Mouse (Mus musculus) CH12.LX (cell line): Measurements from ENCODE around the gene Setd3. TPM values are rescaled to one million over a fixed set of nuclear protein-coding genes. Genes with fewer than 3 reads are reported as not detected.
A peak's percentile ranks its signal among the peaks of the same experiment; 100 is the strongest.

Source experiments
- DNase-seq: peaks from one replicate; pipeline ENCODE4 v3.0.0-alpha.2; 2013; ENCODE audit errors: extremely low read depth
- H3K27ac ChIP-seq: 2 replicates; pipeline ENCODE4 v1.5.1; 2012; ENCODE audit warnings: low read depth, mild to moderate bottlenecking, control low read depth, moderate library complexity; ENCODE audit not compliant: insufficient read depth
- H3K27me3 ChIP-seq: replicated peaks from 2 replicates; pipeline ENCODE3; 2012; ENCODE audit warnings: inconsistent platforms
- H3K36me3 ChIP-seq, 2 experiments: replicated peaks in 1 of 2; 2 replicates each; pipeline versions ENCODE3 to v1.6.1; 2012; ENCODE audit warnings: inconsistent platforms in 1 of 2, low read length in 1 of 2, mild to moderate bottlenecking in 1 of 2, mixed read lengths in 1 of 2, moderate library complexity in 1 of 2; ENCODE audit not compliant: control insufficient read depth in 1 of 2, insufficient read depth in 1 of 2
- H3K4me1 ChIP-seq, 2 experiments: 2 replicates each; pipeline ENCODE4 v1.6.1; 2012; ENCODE audit warnings: inconsistent platforms in 1 of 2, moderate library complexity in 1 of 2; ENCODE audit not compliant: insufficient read depth in 2 of 2, control insufficient read depth in 1 of 2
- H3K4me2 ChIP-seq: 2 replicates; pipeline ENCODE4 v1.6.1; 2012; ENCODE audit warnings: low read depth, mild to moderate bottlenecking, control low read depth; ENCODE audit not compliant: poor library complexity, insufficient read depth, severe bottlenecking
- H3K4me3 ChIP-seq, 3 experiments: fragments of 150-350 bp in 1 of 3; sonication (generic) in 1 of 3; replicated peaks in 1 of 3; 2 replicates each; pipeline versions ENCODE3 to v1.5.1; 2011 to 2012; ENCODE audit warnings: low read depth in 2 of 3, low read length in 2 of 3, mild to moderate bottlenecking in 2 of 3, moderate library complexity in 2 of 3, control low read depth in 1 of 3, improper control_type of control experiment in 1 of 3, inconsistent platforms in 1 of 3, mixed read lengths in 1 of 3; ENCODE audit not compliant: poor library complexity in 1 of 3
- H3K79me2 ChIP-seq: replicated peaks from 2 replicates; pipeline ENCODE4 v1.6.1; 2012; ENCODE audit warnings: mild to moderate bottlenecking, moderate library complexity; ENCODE audit not compliant: control insufficient read depth, poor library complexity, insufficient read depth, severe bottlenecking; ENCODE audit errors: extremely low read depth
- H3K9ac ChIP-seq: 2 replicates; pipeline ENCODE4 v1.6.1; 2012; ENCODE audit warnings: low read depth, mild to moderate bottlenecking, control low read depth, moderate library complexity; ENCODE audit not compliant: insufficient read depth
- H3K9me3 ChIP-seq: replicated peaks from 2 replicates; pipeline ENCODE3; 2012; ENCODE audit warnings: low read length, inconsistent platforms, mixed read lengths
- CHD2 ChIP-seq: IDR thresholded peaks from 2 replicates; pipeline ENCODE4 v1.6.1; 2011; ENCODE audit warnings: low read length, improper control_type of control experiment
- CTCF ChIP-seq, 2 experiments: IDR thresholded peaks in 1 of 2; conservative IDR thresholded peaks in 1 of 2; 2 replicates each; pipeline ENCODE4 v1.5.1; 2011 to 2012; ENCODE audit warnings: low read depth in 2 of 2, low read length in 2 of 2, improper control_type of control experiment in 1 of 2, inconsistent platforms in 1 of 2, mild to moderate bottlenecking in 1 of 2, moderate library complexity in 1 of 2
- EP300 ChIP-seq: IDR thresholded peaks from 2 replicates; pipeline ENCODE4 v1.6.1; 2011; ENCODE audit warnings: low read length, improper control_type of control experiment
- ETS1 ChIP-seq: conservative IDR thresholded peaks from 2 replicates; pipeline ENCODE4 v1.6.1; 2012; ENCODE audit warnings: low read depth, mild to moderate bottlenecking, inconsistent platforms, low read length, improper control_type of control experiment, moderate library complexity
- IRF4 ChIP-seq: IDR thresholded peaks from 2 replicates; pipeline ENCODE4 v1.6.1; 2014; ENCODE audit warnings: low read depth, mild to moderate bottlenecking, inconsistent platforms, low read length, improper control_type of control experiment
- JUND ChIP-seq: conservative IDR thresholded peaks from 2 replicates; pipeline ENCODE4 v1.6.1; 2011; ENCODE audit warnings: low read depth, low read length, improper control_type of control experiment
- KAT2A ChIP-seq: IDR thresholded peaks from 2 replicates; pipeline ENCODE4 v1.6.1; 2012; ENCODE audit warnings: low read length, improper control_type of control experiment, inconsistent platforms; ENCODE audit not compliant: insufficient replicate concordance
- MAZ ChIP-seq: IDR thresholded peaks from 2 replicates; pipeline ENCODE4 v1.6.1; 2012; ENCODE audit warnings: low read depth, mild to moderate bottlenecking, inconsistent platforms, low read length, improper control_type of control experiment, moderate library complexity
- MYC ChIP-seq: IDR thresholded peaks from 2 replicates; pipeline ENCODE4 v1.6.1; 2011; ENCODE audit warnings: low read depth, mild to moderate bottlenecking, improper control_type of control experiment, low read length
- NELFE ChIP-seq: IDR thresholded peaks from 2 replicates; pipeline ENCODE4 v1.6.1; 2011; ENCODE audit warnings: low read depth, low read length, improper control_type of control experiment
- POLR2A ChIP-seq: IDR thresholded peaks from 2 replicates; pipeline ENCODE4 v1.6.1; 2011; ENCODE audit warnings: low read depth, mild to moderate bottlenecking, improper control_type of control experiment, low read length
- POLR2AphosphoS2 ChIP-seq: IDR thresholded peaks from 2 replicates; pipeline ENCODE4 v1.6.1; 2011; ENCODE audit warnings: low read depth, low read length, improper control_type of control experiment
- RAD21 ChIP-seq: IDR thresholded peaks from 2 replicates; pipeline ENCODE4 v1.6.1; 2011; ENCODE audit warnings: low read depth, mild to moderate bottlenecking, low read length, improper control_type of control experiment, moderate library complexity
- RCOR1 ChIP-seq: conservative IDR thresholded peaks from 2 replicates; pipeline ENCODE4 v1.6.1; 2012; ENCODE audit warnings: low read depth, mild to moderate bottlenecking, inconsistent platforms, low read length, improper control_type of control experiment
- SIN3A ChIP-seq: IDR thresholded peaks from 2 replicates; pipeline ENCODE4 v1.6.1; 2012; ENCODE audit warnings: low read length, improper control_type of control experiment, inconsistent platforms
- SMC3 ChIP-seq: IDR thresholded peaks from 2 replicates; pipeline ENCODE4 v1.6.1; 2011; ENCODE audit warnings: low read depth, low read length, improper control_type of control experiment
- TCF12 ChIP-seq: IDR thresholded peaks from 2 replicates; pipeline ENCODE4 v1.6.1; 2014; ENCODE audit warnings: low read depth, mild to moderate bottlenecking, inconsistent platforms, low read length, improper control_type of control experiment
- ZKSCAN1 ChIP-seq: IDR thresholded peaks from 2 replicates; pipeline ENCODE4 v1.6.1; 2012; ENCODE audit warnings: low read depth, inconsistent platforms, low read length, improper control_type of control experiment, borderline replicate concordance
- dilution Hi-C: fragments of 300-500 bp; cut with MboI; formaldehyde crosslinking; loops from 2 replicates; pipeline ENCODE4 v1.14.3; 2020; ENCODE audit warnings: low sequenced_read_pairs; ENCODE audit not compliant: extremely low pct_unique_long_range_greater_than_20kb, extremely low pct_ligation_motif_present
- in situ Hi-C: fragments of 300-500 bp; cut with MboI; formaldehyde crosslinking; loops from 3 replicates; pipeline ENCODE4 v1.14.3; 2019; ENCODE audit warnings: low sequenced_read_pairs, low pct_ligation_motif_present, low pct_unique_long_range_greater_than_20kb, mixed read lengths
- polyA plus RNA-seq: library from polyadenylated mRNA; unstranded; fragments of >175 nt; gene quantifications from 2 replicates; pipeline ENCODE4 v1.2.1, GENCODE M21; 2012; ENCODE audit warnings: low read depth; ENCODE audit not compliant: insufficient read length
- total RNA-seq, 2 experiments: library from RNA; depleted of rRNA; stranded (reverse); fragments of 300-350 nt in 1 of 2; fragments of >200 nt in 1 of 2; gene quantifications; 2 replicates each; pipeline ENCODE4 v1.2.3; 2012 to 2014

The Setd3 gene
- total and polyA plus RNA-seq, 3 experiments, result 44.3 to 65.9 (median 55.8) TPM

DNA sequence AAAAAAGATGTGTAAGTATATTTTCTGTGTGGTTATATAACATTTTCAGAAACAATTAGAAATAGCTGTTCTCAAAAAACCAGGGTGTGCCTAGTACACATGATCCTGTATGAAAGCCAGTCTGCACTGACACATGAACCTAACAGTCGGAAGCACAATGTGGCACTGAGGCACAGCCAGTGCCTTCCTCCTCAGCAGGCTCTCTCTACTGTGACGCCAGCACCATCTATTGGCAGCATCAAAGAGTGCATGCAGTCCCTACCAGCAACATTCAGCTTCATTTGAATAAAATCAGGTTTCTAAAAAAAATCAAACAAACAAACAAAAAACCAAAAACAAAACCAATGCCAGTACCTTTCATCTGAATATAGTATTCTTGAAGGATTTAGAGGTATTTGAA lies 57.8 kb downstream of the Setd3 start:
- peak; percentile 64 for DNase-seq
- Histone ChIP-seq H3K36me3 (peaks cover 9 to 55% of the 10 kb centered on the region in 2 experiments), H3K79me2 (no peaks in the 10 kb centered on the region), H3K4me2 (no peak overlapping the region), H3K4me3 (no peak overlapping the region), H3K27me3 (no peaks in the 10 kb centered on the region), H3K27ac (no peak overlapping the region), H3K9ac (no peak overlapping the region), H3K4me1 (no peaks in the 10 kb centered on the region), H3K9me3 (no peaks in the 10 kb centered on the region)
- dilution Hi-C loops, result no loop called here
- TF ChIP-seq ETS1, result no peak
- no peak for TF ChIP-seq RCOR1
- TF ChIP-seq SMC3, result peak; percentile 44
- TF ChIP-seq MAZ, result no peak
- TF ChIP-seq MYC, result no peak
- TF ChIP-seq CTCF (conservative IDR thresholded peaks at IDR 0.05 in 1 of 2, IDR thresholded peaks at IDR 0.05 in 1 of 2; ENCODE audit: low read depth in 2 of 2, low read length in 2 of 2), result peak; percentile 50 to 75; a peak in 3 of 4 replicates
- peak; percentile 81 for TF ChIP-seq RAD21
- no peak for TF ChIP-seq ZKSCAN1
- in situ Hi-C loops, result no loop called here

- no peak overlapping the region for H3K4me3 ChIP-seq
- TF ChIP-seq CTCF (conservative IDR thresholded peaks at IDR 0.05 in 1 of 2, IDR thresholded peaks at IDR 0.05 in 1 of 2; ENCODE audit: low read depth in 2 of 2, low read length in 2 of 2) (no peak), NELFE (no peak), KAT2A (no peak), POLR2A (no peak), SIN3A (no peak), TCF12 (no peak)
- no peaks in the 10 kb centered on the region for H3K9me3 ChIP-seq
- peaks cover 12 to 61% of the 10 kb centered on the region in 2 experiments for H3K36me3 ChIP-seq
- dilution Hi-C loops, result no loop called here
- no peaks in the 10 kb centered on the region for H3K27me3 ChIP-seq
- in situ Hi-C loops, result no loop called here
- no peak overlapping the region for H3K4me2 ChIP-seq
- DNase-seq, result no peak
- no peaks in the 10 kb centered on the region for H3K4me1 ChIP-seq
- no peak overlapping the region for H3K27ac ChIP-seq
- no peaks in the 10 kb centered on the region for H3K79me2 ChIP-seq
- no peak overlapping the region for H3K9ac ChIP-seq
Observed at GRCm38 (mm10) chr12:108120434-108120833, 58.7 kb downstream of the Setd3 start.

DNA sequence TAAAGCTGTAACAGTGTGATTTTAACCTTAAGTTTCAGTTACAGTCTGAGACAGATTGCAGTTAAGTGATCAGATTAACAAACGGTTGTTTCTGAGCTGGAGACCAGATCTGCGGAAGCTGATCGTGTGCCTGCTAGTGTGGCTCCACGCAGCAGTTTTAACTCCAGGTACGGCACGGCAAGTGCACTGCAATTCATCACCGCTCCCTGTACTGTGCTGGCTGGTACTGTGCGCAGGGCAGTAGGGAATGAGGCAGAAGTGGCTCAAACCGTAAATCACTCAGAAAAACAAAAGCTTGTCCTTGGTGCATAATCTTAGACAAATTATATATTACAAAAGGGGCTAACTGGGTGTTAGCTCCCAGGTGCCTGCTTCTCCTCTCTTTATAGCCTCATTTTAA lies 59.2 kb downstream of the Setd3 start:
- Histone ChIP-seq H3K9me3 (no peaks in the 10 kb centered on the region), H3K4me3 (no peak overlapping the region), H3K27me3 (no peaks in the 10 kb centered on the region), H3K79me2 (no peaks in the 10 kb centered on the region), H3K36me3 (peaks cover 14 to 62% of the 10 kb centered on the region in 2 experiments), H3K4me2 (no peak overlapping the region), H3K4me1 (no peaks in the 10 kb centered on the region)
- no peak for DNase-seq
- dilution Hi-C loops, result no loop called here
- TF ChIP-seq CHD2 (no peak), EP300 (no peak), POLR2AphosphoS2 (no peak), MYC (no peak), IRF4 (no peak), JUND (no peak)
- TF ChIP-seq, all 38 proteins: peak for 0
- no peak overlapping the region for H3K9ac ChIP-seq
- no peak overlapping the region for H3K27ac ChIP-seq
- in situ Hi-C loops, result no loop called here
